Mouse (Mus musculus): ENCODE results near the gene Kcnf1.

GRCm38 (mm10) chr12:17225012-17225411 is 48.3 kb upstream of the Kcnf1 start:
- TF ChIP-seq CTCF (IDR thresholded peaks at IDR 0.05; ENCODE audit: low read depth, low read length) (no peak), POLR2A (IDR thresholded peaks at IDR 0.05; ENCODE audit: borderline replicate concordance, low read depth, low read length) (no peak)
